Mouse (Mus musculus): ENCODE measurements at regions not wholly inside any gene's neighbourhood (a gene's known extent, or its start where the extent isn't known, plus 50 kb on each side); places are given as distances from the start of the nearest gene placed in this dataset.

DNA sequence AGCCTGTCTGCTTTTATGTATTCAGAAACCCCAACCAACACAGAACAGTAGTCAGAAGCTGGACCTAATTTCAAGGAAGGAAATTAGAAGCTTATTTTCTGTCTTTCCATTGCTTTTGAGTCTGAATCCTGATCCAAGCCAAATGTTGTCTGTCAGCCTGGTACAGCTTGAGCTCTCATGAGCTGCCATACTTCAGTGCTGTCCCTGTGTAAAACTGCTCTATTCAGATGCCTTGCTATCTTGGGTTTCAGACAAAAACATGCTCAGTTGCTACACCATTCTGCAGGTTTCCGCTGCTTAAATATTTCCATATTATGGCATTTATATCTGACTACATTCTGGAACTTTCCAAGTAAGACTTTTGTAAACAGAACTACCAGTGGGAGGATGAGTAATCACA lies 1403.2 kb downstream of the Epha7 start:
- WGBS = 82% methylated on average over 1 of the region's 1 CpGs
- Histone ChIP-seq H3K4me1 (ENCODE audit: insufficient read depth) (no peaks in the 10 kb centered on the region), H3K27me3 (ENCODE audit: insufficient read depth, low read length) (no peaks in the 10 kb centered on the region), H3K4me3 (ENCODE audit: low read depth, low read length) (no peak overlapping the region), H3K9me3 (ENCODE audit: low read depth, low read length) (no peaks in the 10 kb centered on the region), H3K4me2 (no peak overlapping the region), H3K27ac (ENCODE audit: low read depth) (peak overlapping the region; percentile 10; the same call in 1 of the 2 replicates), H3K9ac (no peak overlapping the region), H3K36me3 (ENCODE audit: insufficient read depth) (no peaks in the 10 kb centered on the region)
- DNase-seq = peak; percentile 3
- TF ChIP-seq CTCF (IDR thresholded peaks at IDR 0.05; ENCODE audit: low read depth) = no peak
- no peak for ATAC-seq (ENCODE audit: insufficient read depth)

DNA sequence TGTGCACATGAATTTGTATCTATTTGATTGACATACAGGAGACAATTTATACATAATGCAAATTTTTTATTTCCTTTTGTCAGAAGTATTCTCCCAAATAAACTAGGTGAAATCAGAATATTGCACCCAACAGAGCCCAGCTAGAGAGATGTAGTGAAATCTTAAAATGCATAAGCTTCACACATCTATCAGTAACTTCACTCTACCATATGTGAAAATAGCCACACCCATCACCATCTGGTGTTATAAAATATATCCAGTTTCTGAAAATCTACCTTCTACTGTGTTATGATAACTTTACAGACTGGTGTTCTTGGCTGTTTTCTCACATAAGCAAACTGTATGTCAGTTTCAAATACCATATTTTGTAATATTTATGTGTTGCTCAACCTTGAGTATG lies 1414.2 kb downstream of the Epha7 start:
- ATAC-seq (ENCODE audit: insufficient read depth) = no peak
- H3K9ac ChIP-seq = no peak overlapping the region
- no peaks in the 10 kb centered on the region for H3K9me3 ChIP-seq (ENCODE audit: low read depth, low read length)
- DNase-seq = no peak
- no peak for TF ChIP-seq CTCF (IDR thresholded peaks at IDR 0.05; ENCODE audit: low read depth)
- no peak overlapping the region for H3K27ac ChIP-seq (ENCODE audit: low read depth)
- no peak overlapping the region for H3K4me2 ChIP-seq
- no peaks in the 10 kb centered on the region for H3K4me1 ChIP-seq (ENCODE audit: insufficient read depth)
- H3K4me3 ChIP-seq (ENCODE audit: low read depth, low read length) = no peak overlapping the region
- H3K27me3 ChIP-seq (ENCODE audit: insufficient read depth, low read length) = no peaks in the 10 kb centered on the region
- H3K36me3 ChIP-seq (ENCODE audit: insufficient read depth) = no peaks in the 10 kb centered on the region

DNA sequence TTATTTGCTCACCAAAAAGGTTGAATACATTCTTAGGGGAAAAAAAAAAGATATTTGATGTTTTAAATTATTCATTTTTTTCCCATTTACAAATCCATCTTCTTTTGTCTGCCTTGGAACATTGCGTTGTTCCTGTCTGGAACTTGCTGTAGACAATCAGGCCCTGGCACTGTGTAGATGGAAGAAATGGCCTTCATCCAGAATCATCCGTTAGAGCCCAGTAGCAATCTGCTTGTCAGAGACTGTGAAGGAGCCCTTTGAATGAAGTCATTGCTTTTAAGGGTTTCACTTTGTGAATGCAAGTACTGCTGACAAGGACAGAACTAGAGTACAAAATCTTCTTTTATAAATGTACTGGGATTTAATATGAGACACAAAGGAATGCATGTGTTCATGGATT lies 1449.2 kb downstream of the Epha7 start:
- ATAC-seq (ENCODE audit: insufficient read depth) (no peak), DNase-seq (peak; percentile 7)
- H3K9me3 ChIP-seq (ENCODE audit: low read depth, low read length) = no peaks in the 10 kb centered on the region
- no peak overlapping the region for H3K4me2 ChIP-seq
- 53% methylated on average over 2 of the region's 2 CpGs for WGBS
- no peak overlapping the region for H3K9ac ChIP-seq
- no peaks in the 10 kb centered on the region for H3K27me3 ChIP-seq (ENCODE audit: insufficient read depth, low read length)
- no peak overlapping the region for H3K27ac ChIP-seq (ENCODE audit: low read depth)
- H3K36me3 ChIP-seq (ENCODE audit: insufficient read depth) = no peaks in the 10 kb centered on the region
- no peak overlapping the region for H3K4me3 ChIP-seq (ENCODE audit: low read depth, low read length)
- no peak for TF ChIP-seq CTCF (IDR thresholded peaks at IDR 0.05; ENCODE audit: low read depth)
- no peaks in the 10 kb centered on the region for H3K4me1 ChIP-seq (ENCODE audit: insufficient read depth)

DNA sequence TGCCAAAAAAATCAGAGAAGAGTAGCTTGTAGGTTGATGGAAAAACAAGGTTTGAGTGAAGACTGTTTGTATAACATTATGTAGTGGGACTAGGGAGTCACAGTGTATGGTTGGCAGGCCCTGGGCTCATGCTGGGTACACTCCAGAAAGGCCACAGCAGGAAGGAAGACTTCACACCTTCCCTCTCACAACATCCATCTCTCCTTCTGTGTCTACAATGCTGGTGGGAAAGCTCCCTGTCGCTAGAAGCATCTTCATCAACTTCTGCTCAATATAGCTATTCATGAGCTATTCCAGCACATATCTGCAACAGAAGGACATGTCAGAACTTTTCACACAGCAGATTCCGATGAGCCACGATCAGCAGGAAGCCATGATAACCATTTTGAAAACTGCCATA lies 1455.1 kb downstream of the Epha7 start:
- H3K9me3 ChIP-seq (ENCODE audit: low read depth, low read length) = no peaks in the 10 kb centered on the region
- no peak for TF ChIP-seq CTCF (IDR thresholded peaks at IDR 0.05; ENCODE audit: low read depth)
- H3K27ac ChIP-seq (ENCODE audit: low read depth) = no peak overlapping the region
- no peak overlapping the region for H3K4me2 ChIP-seq
- no peaks in the 10 kb centered on the region for H3K27me3 ChIP-seq (ENCODE audit: insufficient read depth, low read length)
- peak; percentile 14 for DNase-seq
- no peaks in the 10 kb centered on the region for H3K36me3 ChIP-seq (ENCODE audit: insufficient read depth)
- ATAC-seq (ENCODE audit: insufficient read depth) = no peak
- H3K9ac ChIP-seq = no peak overlapping the region
- no peak overlapping the region for H3K4me3 ChIP-seq (ENCODE audit: low read depth, low read length)
- no peaks in the 10 kb centered on the region for H3K4me1 ChIP-seq (ENCODE audit: insufficient read depth)
- WGBS = 45% methylated on average over 3 of the region's 3 CpGs

DNA sequence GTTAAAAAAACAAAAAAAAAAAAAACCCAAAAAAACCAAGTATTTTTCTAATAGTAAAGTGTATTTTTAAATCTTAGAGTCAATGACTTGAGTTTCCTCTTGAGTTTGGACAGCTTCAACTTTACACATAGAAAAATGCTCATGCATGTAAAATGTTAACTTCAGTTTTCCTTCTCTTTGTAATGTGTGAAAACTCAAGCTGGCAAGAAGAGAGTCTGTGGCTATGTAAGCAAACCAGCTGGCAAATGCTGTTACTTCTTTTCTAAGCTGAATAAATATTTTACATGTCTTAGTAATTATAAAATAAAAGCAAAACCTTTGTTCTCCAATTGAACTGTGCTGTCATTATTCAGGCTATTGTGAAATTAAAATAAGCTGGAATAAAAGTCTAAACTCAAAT lies 1457.1 kb downstream of the Epha7 start:
- H3K9ac ChIP-seq = no peak overlapping the region
- H3K27ac ChIP-seq (ENCODE audit: low read depth) = no peak overlapping the region
- H3K27me3 ChIP-seq (ENCODE audit: insufficient read depth, low read length) = no peaks in the 10 kb centered on the region
- peak; percentile 66 for DNase-seq
- TF ChIP-seq CTCF (IDR thresholded peaks at IDR 0.05; ENCODE audit: low read depth) = no peak
- H3K36me3 ChIP-seq (ENCODE audit: insufficient read depth) = no peaks in the 10 kb centered on the region
- H3K9me3 ChIP-seq (ENCODE audit: low read depth, low read length) = no peaks in the 10 kb centered on the region
- no peaks in the 10 kb centered on the region for H3K4me1 ChIP-seq (ENCODE audit: insufficient read depth)
- H3K4me3 ChIP-seq (ENCODE audit: low read depth, low read length) = no peak overlapping the region
- no peak for ATAC-seq (ENCODE audit: insufficient read depth)
- no peak overlapping the region for H3K4me2 ChIP-seq

DNA sequence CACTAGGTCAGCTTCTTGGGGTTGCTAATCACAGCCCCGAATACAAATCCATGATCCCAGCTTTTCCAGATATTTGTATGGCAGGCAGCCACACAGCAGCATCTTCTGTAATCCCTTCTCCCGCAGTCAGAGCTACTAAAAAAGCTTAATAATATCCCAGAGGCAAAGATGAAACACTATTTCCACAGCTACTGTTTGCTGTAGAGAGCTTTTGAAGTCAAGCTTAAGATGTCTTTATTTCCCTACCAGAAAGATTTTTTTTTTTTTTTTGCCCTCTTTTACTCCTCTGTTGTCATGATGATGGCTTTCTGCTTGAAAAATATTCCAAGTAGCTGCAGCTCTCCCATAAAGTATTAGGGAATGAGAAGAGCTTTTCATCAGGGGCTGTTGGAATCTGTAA lies 1499.5 kb downstream of the Epha7 start:
- Histone ChIP-seq H3K9me3 (ENCODE audit: low read depth, low read length) (no peaks in the 10 kb centered on the region), H3K27me3 (ENCODE audit: insufficient read depth, low read length) (no peaks in the 10 kb centered on the region), H3K4me1 (ENCODE audit: insufficient read depth) (no peaks in the 10 kb centered on the region), H3K4me2 (no peak overlapping the region), H3K27ac (ENCODE audit: low read depth) (no peak overlapping the region), H3K36me3 (ENCODE audit: insufficient read depth) (no peaks in the 10 kb centered on the region), H3K9ac (no peak overlapping the region), H3K4me3 (ENCODE audit: low read depth, low read length) (no peak overlapping the region)
- no peak for TF ChIP-seq CTCF (IDR thresholded peaks at IDR 0.05; ENCODE audit: low read depth)
- WGBS = 40% methylated on average over 2 of the region's 2 CpGs
- ATAC-seq (ENCODE audit: insufficient read depth) (no peak), DNase-seq (no peak)

DNA sequence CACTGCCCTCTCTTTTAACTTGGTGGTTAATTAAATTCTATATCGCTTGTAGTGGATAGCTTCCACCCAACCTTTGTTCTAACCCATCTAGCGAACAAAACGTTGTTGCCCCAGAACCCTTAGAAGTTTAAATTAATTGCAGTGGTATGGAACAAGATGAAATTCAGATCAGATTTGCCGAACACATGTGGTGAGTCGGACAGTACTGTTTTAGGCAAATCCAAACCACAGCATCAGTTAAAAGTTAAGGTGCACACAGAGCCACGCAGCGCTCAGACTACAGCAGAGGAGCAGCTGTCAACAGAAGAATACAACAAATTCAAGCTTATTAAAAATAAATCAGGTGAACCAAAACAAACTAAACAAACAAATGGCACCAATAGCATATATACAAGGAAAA lies 1500.0 kb downstream of the Epha7 start:
- DNase-seq = no peak
- 78% methylated on average over 7 of the region's 7 CpGs for WGBS
- TF ChIP-seq CTCF (IDR thresholded peaks at IDR 0.05; ENCODE audit: low read depth) = no peak

DNA sequence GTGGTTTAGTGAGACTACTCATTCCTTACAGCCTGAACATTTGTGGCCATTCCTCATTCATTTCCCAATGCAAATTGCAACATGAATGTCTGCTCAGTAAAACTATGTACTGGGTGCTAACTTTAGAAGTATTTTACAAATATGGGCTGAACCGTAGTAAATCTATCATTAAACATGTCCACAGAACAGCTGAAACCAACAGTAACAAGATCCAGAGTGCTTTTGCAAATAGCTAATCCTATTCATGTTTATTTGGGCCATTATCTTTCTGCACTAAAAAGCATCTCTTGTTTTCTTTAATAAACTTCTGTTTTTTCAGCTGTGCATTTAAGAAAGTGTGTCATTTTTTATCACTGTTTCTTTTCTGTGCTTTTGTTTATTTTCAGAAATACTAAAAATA lies 1502.4 kb downstream of the Epha7 start:
- no peak overlapping the region for H3K4me3 ChIP-seq (ENCODE audit: low read depth, low read length)
- no peak overlapping the region for H3K4me2 ChIP-seq
- H3K27me3 ChIP-seq (ENCODE audit: insufficient read depth, low read length) = no peaks in the 10 kb centered on the region
- no peak for DNase-seq
- H3K4me1 ChIP-seq (ENCODE audit: insufficient read depth) = no peaks in the 10 kb centered on the region
- H3K36me3 ChIP-seq (ENCODE audit: insufficient read depth) = no peaks in the 10 kb centered on the region
- 52% methylated on average over 1 of the region's 1 CpGs for WGBS
- H3K9ac ChIP-seq = no peak overlapping the region
- ATAC-seq (ENCODE audit: insufficient read depth) = no peak
- no peak overlapping the region for H3K27ac ChIP-seq (ENCODE audit: low read depth)
- no peaks in the 10 kb centered on the region for H3K9me3 ChIP-seq (ENCODE audit: low read depth, low read length)
- no peak for TF ChIP-seq CTCF (IDR thresholded peaks at IDR 0.05; ENCODE audit: low read depth)

More for the DNA sequence above, 1500.0 kb downstream of the Epha7 start:
- Histone ChIP-seq H3K4me3 (ENCODE audit: low read depth, low read length) (no peak overlapping the region), H3K9ac (no peak overlapping the region), H3K4me2 (no peak overlapping the region), H3K27ac (ENCODE audit: low read depth) (no peak overlapping the region), H3K36me3 (ENCODE audit: insufficient read depth) (no peaks in the 10 kb centered on the region), H3K27me3 (ENCODE audit: insufficient read depth, low read length) (no peaks in the 10 kb centered on the region), H3K9me3 (ENCODE audit: low read depth, low read length) (no peaks in the 10 kb centered on the region), H3K4me1 (ENCODE audit: insufficient read depth) (no peaks in the 10 kb centered on the region)
- ATAC-seq (ENCODE audit: insufficient read depth) = no peak
